Mouse (Mus musculus) lung, embryonic 14.5 days (tissue): ENCODE results near the gene Scfd2. TPM values are rescaled to one million over a fixed set of nuclear protein-coding genes. Genes with fewer than 3 reads are reported as not detected.
A peak's percentile ranks its signal among the peaks of the same experiment; 100 is the strongest.

Source experiments
- ATAC-seq: fragments of 200-750 bp; cut with Nextera tagmentation; 2 replicates; pipeline ENCODE4 v1.8.0; 2017; ENCODE audit warnings: mild to moderate bottlenecking, moderate TSS enrichment, moderate library complexity; ENCODE audit not compliant: insufficient read depth
- DNase-seq: peaks from one replicate; pipeline ENCODE4 v3.0.0-alpha.2; 2015
- H3K27ac ChIP-seq: fragments of 300-500 bp; sonication (generic); 2 replicates; pipeline ENCODE4 v1.5.1; 2014; ENCODE audit warnings: low read depth, mild to moderate bottlenecking, moderate library complexity
- H3K27me3 ChIP-seq: fragments of 300-500 bp; sonication (generic); 2 replicates; pipeline ENCODE4 v1.6.1; 2014; ENCODE audit warnings: low read length, control low read depth; ENCODE audit not compliant: insufficient read depth
- H3K36me3 ChIP-seq: fragments of 300-500 bp; sonication (generic); 2 replicates; pipeline ENCODE4 v1.6.1; 2014; ENCODE audit warnings: control low read depth; ENCODE audit not compliant: insufficient read depth
- H3K4me1 ChIP-seq: fragments of 300-500 bp; sonication (generic); 2 replicates; pipeline ENCODE4 v1.6.1; 2014; ENCODE audit warnings: antibody characterized with exemption, control low read depth; ENCODE audit not compliant: insufficient read depth
- H3K4me2 ChIP-seq: fragments of 300-500 bp; sonication (generic); 2 replicates; pipeline ENCODE4 v1.6.1; 2014; ENCODE audit warnings: mild to moderate bottlenecking
- H3K4me3 ChIP-seq: fragments of 300-500 bp; sonication (generic); 2 replicates; pipeline ENCODE4 v1.5.1; 2014; ENCODE audit warnings: low read depth, low read length
- H3K9ac ChIP-seq: fragments of 300-500 bp; sonication (generic); 2 replicates; pipeline ENCODE4 v1.6.1; 2014
- H3K9me3 ChIP-seq: fragments of 300-500 bp; sonication (generic); 2 replicates; pipeline ENCODE4 v1.6.1; 2016; ENCODE audit warnings: low read depth, low read length, control low read depth
- CTCF ChIP-seq: IDR thresholded peaks from 2 replicates; pipeline ENCODE4 v1.5.1; 2016; ENCODE audit warnings: antibody characterized with exemption, low read depth
- WGBS: fragments of 180-500 bp; shearing (Covaris S2); extraction: QIAGEN DNeasy Blood & Tissue Kit; methylation state at CpG from one replicate; pipeline ENCODE4 v1.1.7; 2014; 5-methylcytosine and 5-hydroxymethylcytosine counted together
- polyA plus RNA-seq: library from polyadenylated mRNA; unstranded; fragments of >200 nt; fragmentation: Nextera tagmentation; extraction: Ambion mirVana; gene quantifications from 2 replicates; pipeline ENCODE4 v1.2.1, GENCODE M21; 2014

The Scfd2 gene
- polyA plus RNA-seq, 1 experiment from 2014 or later: 17.8 TPM

GRCm38 (mm10) chr5:74277216-74277615, 254.3 kb downstream of the Scfd2 start:
- no peak overlapping the region for H3K4me3 ChIP-seq
- H3K36me3 ChIP-seq: no peaks in the 10 kb centered on the region
- DNase-seq (no peak), ATAC-seq (peak; percentile 67; the same call in 1 of the 2 replicates)
- H3K27me3 ChIP-seq: no peaks in the 10 kb centered on the region
- H3K9me3 ChIP-seq: no peaks in the 10 kb centered on the region
- H3K4me2 ChIP-seq: no peak overlapping the region
- no peak overlapping the region for H3K9ac ChIP-seq
- peak overlapping the region; percentile 48; the same call in 1 of the 2 replicates for H3K27ac ChIP-seq
- 72% methylated on average over 5 of the region's 5 CpGs for WGBS
- peaks cover 11% of the 10 kb centered on the region for H3K4me1 ChIP-seq
- no peak for TF ChIP-seq CTCF

GRCm38 (mm10) chr5:74273313-74273712, 258.2 kb downstream of the Scfd2 start:
- no peak for TF ChIP-seq CTCF
- no peaks in the 10 kb centered on the region for H3K36me3 ChIP-seq
- ATAC-seq (no peak), DNase-seq (no peak)
- peaks cover 4% of the 10 kb centered on the region for H3K4me1 ChIP-seq
- no peak overlapping the region for H3K27ac ChIP-seq
- no peaks in the 10 kb centered on the region for H3K9me3 ChIP-seq
- H3K4me3 ChIP-seq: no peak overlapping the region
- no peaks in the 10 kb centered on the region for H3K27me3 ChIP-seq
- no peak overlapping the region for H3K9ac ChIP-seq
- WGBS: 76% methylated on average over 3 of the region's 3 CpGs
- H3K4me2 ChIP-seq: no peak overlapping the region

GRCm38 (mm10) chr5:74267736-74268369, 263.7 kb downstream of the Scfd2 start:
- no peak for TF ChIP-seq CTCF
- DNase-seq (no peak), ATAC-seq (no peak)
- Histone ChIP-seq H3K4me3 (no peak overlapping the region), H3K36me3 (no peaks in the 10 kb centered on the region), H3K9ac (no peak overlapping the region), H3K27me3 (no peaks in the 10 kb centered on the region), H3K9me3 (no peaks in the 10 kb centered on the region), H3K4me1 (peaks cover 25% of the 10 kb centered on the region), H3K4me2 (no peak overlapping the region), H3K27ac (no peak overlapping the region)
- WGBS: 60% methylated on average over 5 of the region's 5 CpGs

GRCm38 (mm10) chr5:74267196-74267595, 264.4 kb downstream of the Scfd2 start:
- H3K27ac ChIP-seq: no peak overlapping the region
- no peak overlapping the region for H3K9ac ChIP-seq
- no peak overlapping the region for H3K4me3 ChIP-seq
- TF ChIP-seq CTCF: no peak
- DNase-seq (no peak), ATAC-seq (no peak)
- H3K4me2 ChIP-seq: no peak overlapping the region
- WGBS: 64% methylated on average over 1 of the region's 1 CpGs
- no peaks in the 10 kb centered on the region for H3K36me3 ChIP-seq
- H3K4me1 ChIP-seq: peaks cover 28% of the 10 kb centered on the region
- H3K27me3 ChIP-seq: no peaks in the 10 kb centered on the region
- no peaks in the 10 kb centered on the region for H3K9me3 ChIP-seq

- ATAC-seq (peak; percentile 48; the same call in 1 of the 2 replicates), DNase-seq (peak; percentile 56)
- Histone ChIP-seq H3K27me3 (no peaks in the 10 kb centered on the region), H3K36me3 (no peaks in the 10 kb centered on the region), H3K4me1 (peaks cover 28% of the 10 kb centered on the region), H3K9me3 (no peaks in the 10 kb centered on the region), H3K4me2 (no peak overlapping the region), H3K27ac (no peak overlapping the region), H3K9ac (no peak overlapping the region), H3K4me3 (no peak overlapping the region)
- no peak for TF ChIP-seq CTCF
- WGBS: 34% methylated on average over 5 of the region's 5 CpGs
These were observed 265.1 kb downstream of the Scfd2 start for GRCm38 (mm10) chr5:74266476-74266819.

GRCm38 (mm10) chr5:74265601-74266475, 265.7 kb downstream of the Scfd2 start:
- ATAC-seq: no peak

GRCm38 (mm10) chr5:74265151-74265550, 266.4 kb downstream of the Scfd2 start:
- Histone ChIP-seq H3K9ac (no peak overlapping the region), H3K4me1 (peaks cover 40% of the 10 kb centered on the region), H3K27ac (no peak overlapping the region), H3K4me3 (no peak overlapping the region), H3K9me3 (no peaks in the 10 kb centered on the region), H3K27me3 (no peaks in the 10 kb centered on the region), H3K36me3 (no peaks in the 10 kb centered on the region), H3K4me2 (no peak overlapping the region)
- no peak for ATAC-seq
- no peak for TF ChIP-seq CTCF
- DNase-seq: no peak
- 60% methylated on average over 6 of the region's 6 CpGs for WGBS

More at GRCm38 (mm10) chr5:74265601-74266475, 265.7 kb downstream of the Scfd2 start:
- H3K9ac ChIP-seq: no peak overlapping the region
- no peaks in the 10 kb centered on the region for H3K9me3 ChIP-seq
- TF ChIP-seq CTCF: no peak
- no peaks in the 10 kb centered on the region for H3K27me3 ChIP-seq
- 45% methylated on average over 13 of the region's 13 CpGs for WGBS
- no peak overlapping the region for H3K4me2 ChIP-seq
- no peak overlapping the region for H3K4me3 ChIP-seq
- peaks cover 33% of the 10 kb centered on the region for H3K4me1 ChIP-seq
- H3K36me3 ChIP-seq: no peaks in the 10 kb centered on the region
- no peak overlapping the region for H3K27ac ChIP-seq
- no peak for DNase-seq
